Mouse (Mus musculus) heart, postnatal 10 days (tissue): ENCODE measurements around the gene Fam69a. TPM values are rescaled to one million over a fixed set of nuclear protein-coding genes. Genes with fewer than 3 reads are reported as not detected.
A peak's percentile ranks its signal among the peaks of the same experiment; 100 is the strongest.
"Not testable (repeated sequence)": the region's sequence is repeated elsewhere in the genome, so short reads cannot be mapped to it uniquely, and the experiment has no call there.

Source experiments
- DNase-seq, 2 experiments: peaks; one replicate each; pipeline ENCODE4 v3.0.0; 2021
- intact Hi-C: fragments of 180-260 bp; cut with DNase I; formaldehyde crosslinking; loops from one replicate; pipeline ENCODE4 v1.15.1; 2025
- total RNA-seq, 2 experiments: library from RNA; stranded (reverse); gene quantifications; 2 replicates each; pipeline ENCODE4 v1.2.3; 2021

The Fam69a gene
- 10 to 100 TPM in 1 of 2 experiments, 1 to 10 TPM in 1; 9.0 to 10.4 TPM for total RNA-seq

GRCm38 (mm10) chr5:107986967-107987834 lies at the start of gene Fam69a:
Fam69a (minus strand) TSS chr5:107987085.
- intact Hi-C loops: loop anchor here (1.0 to 5.0 kb wide), 2 partner anchors 45 to 66 kb away; no protein-coding TSS in a partner anchor
- DNase-seq: peak; percentile 88

- intact Hi-C loops: loop anchor here (2.0 kb wide), 1 partner anchor 127 kb away; no protein-coding TSS in a partner anchor
- no peak for DNase-seq
These were observed 48.6 kb upstream of the Fam69a start for GRCm38 (mm10) chr5:108035523-108035922.

- DNase-seq: peak in 1 of 2 experiments; percentile 55
- intact Hi-C loops: loop anchor here (2.0 to 5.0 kb wide), 3 partner anchors 47 to 129 kb away; partner anchors contain the start of gene Fam69a
These were observed 47.3 kb upstream of the Fam69a start for GRCm38 (mm10) chr5:108034194-108034593.

- intact Hi-C loops: loop anchor here (5.0 kb wide), 2 partner anchors 44 to 51 kb away; partner anchors contain the start of gene Fam69a
- no peak for DNase-seq
These were observed 44.4 kb upstream of the Fam69a start for GRCm38 (mm10) chr5:108031267-108031666.

- DNase-seq: peak in 1 of 2 experiments; percentile 28
- intact Hi-C loops: loop anchor here (5.0 kb wide), 2 partner anchors 43 to 52 kb away; partner anchors contain the start of gene Fam69a
These were observed 43.1 kb upstream of the Fam69a start for GRCm38 (mm10) chr5:108029968-108030367.

- DNase-seq, intact Hi-C loops: not testable (repeated sequence)
These were observed 42.1 kb upstream of the Fam69a start for GRCm38 (mm10) chr5:108028797-108029536.

GRCm38 (mm10) chr5:108028230-108028629 lies 41.3 kb upstream of the Fam69a start:
- DNase-seq: peak in 1 of 2 experiments; percentile 18
- intact Hi-C loops: no loop called here

GRCm38 (mm10) chr5:108021346-108021745 lies 34.5 kb upstream of the Fam69a start:
- intact Hi-C loops: no loop called here
- no peak for DNase-seq

- intact Hi-C loops: no loop called here
- DNase-seq: no peak
These were observed 32.5 kb upstream of the Fam69a start for GRCm38 (mm10) chr5:108019367-108019766.

GRCm38 (mm10) chr5:108017232-108017631 lies 30.3 kb upstream of the Fam69a start:
- intact Hi-C loops: no loop called here
- no peak for DNase-seq

GRCm38 (mm10) chr5:108015422-108015821 lies 28.5 kb upstream of the Fam69a start:
- peak; percentile 65 to 68 for DNase-seq
- intact Hi-C loops: no loop called here

GRCm38 (mm10) chr5:108014173-108014572 lies 27.3 kb upstream of the Fam69a start:
- intact Hi-C loops: no loop called here
- no peak for DNase-seq

GRCm38 (mm10) chr5:108009721-108010120 lies 22.8 kb upstream of the Fam69a start:
- intact Hi-C loops: no loop called here
- peak in 1 of 2 experiments; percentile 20 for DNase-seq

- DNase-seq: peak in 1 of 2 experiments; percentile 29
- intact Hi-C loops: loop anchor here (2.0 kb wide), 1 partner anchor 80 kb away; no protein-coding TSS in a partner anchor
These were observed 18.2 kb upstream of the Fam69a start for GRCm38 (mm10) chr5:108005134-108005533.

- intact Hi-C loops: no loop called here
- DNase-seq: no peak
These were observed 15.8 kb upstream of the Fam69a start for GRCm38 (mm10) chr5:108002734-108003133.

GRCm38 (mm10) chr5:108000776-108001548 lies 14.1 kb upstream of the Fam69a start:
- intact Hi-C loops: no loop called here
- DNase-seq: peak; percentile 62 to 74

- peak; percentile 57 to 63 for DNase-seq
- intact Hi-C loops: loop anchor here (10.0 kb wide), 1 partner anchor 203 kb away; no protein-coding TSS in a partner anchor
These were observed 10.8 kb upstream of the Fam69a start for GRCm38 (mm10) chr5:107997717-107998116.

- intact Hi-C loops: loop anchor here (10.0 kb wide), 1 partner anchor 201 kb away; no protein-coding TSS in a partner anchor
- no peak for DNase-seq
These were observed 9.1 kb upstream of the Fam69a start for GRCm38 (mm10) chr5:107995936-107996335.

- DNase-seq: peak in 1 of 2 experiments; percentile 33
- intact Hi-C loops: loop anchor here (5.0 kb wide), 1 partner anchor 44 kb away; no protein-coding TSS in a partner anchor
These were observed 958 bp upstream of the Fam69a start for GRCm38 (mm10) chr5:107987835-107988251.
